ENCODE assay signal across 16 mouse cellular contexts in the genomic region with DNA sequence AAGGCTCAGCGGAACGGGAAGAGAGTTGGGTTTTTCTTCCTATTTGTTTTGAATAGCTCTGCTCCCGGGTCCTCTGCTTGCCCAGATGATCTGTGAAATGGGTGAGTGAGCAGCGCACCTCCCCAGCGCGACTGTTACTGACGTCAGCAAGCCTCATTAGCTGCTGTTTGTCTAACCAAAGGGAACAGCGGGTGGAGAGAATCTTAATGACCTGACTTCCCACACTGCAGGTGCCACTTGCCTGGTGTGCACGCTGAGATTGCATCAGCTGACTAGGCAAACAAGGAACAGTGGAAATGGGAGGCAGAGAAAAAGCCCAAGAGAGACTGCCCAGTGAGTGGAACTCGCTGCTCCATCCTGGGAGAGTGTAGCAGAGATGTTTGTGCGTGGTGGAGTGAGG. TPM values are rescaled to one million over a fixed set of nuclear protein-coding genes. Genes with fewer than 3 reads are reported as not detected.
A peak's percentile ranks its signal among the peaks of the same experiment; 100 is the strongest.
DNase-seq lines count a peak whose midpoint lies in the region; ATAC-seq and TF ChIP-seq lines count a peak whose summit lies in the region.
"Had no signal": no experiment of that assay in that cellular context is flagged by ENCODE, and none has a peak within 500 bp of the region (broad histone marks: within the 10 kb centered on the region; RNA-seq: fewer than 3 reads in every experiment).

No protein-coding gene starts in this region.

- TF ChIP-seq CTCF in stomach, postnatal 0 days (IDR thresholded peaks at IDR 0.05; ENCODE audit: low read depth): no peak

- H3K9me3 ChIP-seq in midbrain, embryonic 11.5 days (ENCODE audit: control insufficient read depth, low read length): no peaks in the 10 kb centered on the region
- H3K9me3 ChIP-seq in midbrain, embryonic 14.5 days (ENCODE audit: control insufficient read depth, low read length): no peaks in the 10 kb centered on the region
- no peaks in the 10 kb centered on the region; the same call in 1 of the 2 replicates for H3K9me3 ChIP-seq in kidney, embryonic 16.5 days (ENCODE audit: low read length)
- no peaks in the 10 kb centered on the region for H3K9me3 ChIP-seq in stomach, postnatal 0 days (ENCODE audit: control insufficient read depth, low read length)
- H3K9me3 ChIP-seq: embryonic facial prominence, embryonic 15.5 days; forebrain, embryonic 15.5 days; heart, embryonic 12.5 days; hindbrain, embryonic 10.5 days; limb, embryonic 12.5 days had no signal

- no peak for ATAC-seq in midbrain, embryonic 11.5 days (ENCODE audit: low FRiP score)
- ATAC-seq in midbrain, embryonic 14.5 days (ENCODE audit: low FRiP score, low TSS enrichment): no peak
- peak; percentile 69 for ATAC-seq in kidney, embryonic 16.5 days (ENCODE audit: low FRiP score, low TSS enrichment)
- ATAC-seq in stomach, postnatal 0 days (ENCODE audit: low FRiP score, low TSS enrichment): peak; percentile 64
- ATAC-seq: forebrain, embryonic 15.5 days had no signal

- H3K4me2 ChIP-seq in midbrain, embryonic 11.5 days: no peak overlapping the region
- H3K4me2 ChIP-seq in midbrain, embryonic 14.5 days (ENCODE audit: low read length): no peak overlapping the region
- no peak overlapping the region for H3K4me2 ChIP-seq in kidney, embryonic 16.5 days (replicated peaks; ENCODE audit: low read depth, low read length)
- H3K4me2 ChIP-seq in stomach, postnatal 0 days (replicated peaks; ENCODE audit: low read depth): no peak overlapping the region
- H3K4me2 ChIP-seq: embryonic facial prominence, embryonic 15.5 days; forebrain, embryonic 15.5 days; heart, embryonic 12.5 days; limb, embryonic 12.5 days; lung, embryonic 14.5 days had no signal

- 64% methylated on average over 11 of the region's 11 CpGs for WGBS in midbrain, embryonic 11.5 days
- 61% methylated on average over 11 of the region's 11 CpGs for WGBS in midbrain, embryonic 14.5 days
- WGBS in kidney, embryonic 16.5 days: 38% methylated on average over 11 of the region's 11 CpGs
- 39% methylated on average over 11 of the region's 11 CpGs for WGBS in stomach, postnatal 0 days

- TF ChIP-seq EP300 in stomach, postnatal 0 days (optimal IDR thresholded peaks at IDR 0.05): no peak

- DNase-seq in midbrain, embryonic 11.5 days (ENCODE audit: low spot score, missing footprints): peak; percentile 73
- DNase-seq in midbrain, embryonic 14.5 days: no peak
- DNase-seq in R1 (ENCODE audit: low read depth, low spot score): peak; percentile 25
- DNase-seq in stomach, postnatal 0 days (ENCODE audit: low spot score): peak; percentile 46
- DNase-seq in embryo, embryonic 10.5 days (ENCODE audit: low spot score): no peak
- DNase-seq in frontal cortex, postnatal 10 days (ENCODE audit: low spot score in 2 of 2): no peak
- DNase-seq: cerebellum, postnatal 14 days; gastrocnemius, postnatal 10 days; lung, embryonic 14.5 days; right cerebral cortex, postnatal 25 days had no signal

- no peaks in the 10 kb centered on the region for H3K27me3 ChIP-seq in midbrain, embryonic 11.5 days (ENCODE audit: control insufficient read depth, insufficient read depth, low read length)
- H3K27me3 ChIP-seq in midbrain, embryonic 14.5 days (ENCODE audit: control insufficient read depth, insufficient read depth, low read length): no peaks in the 10 kb centered on the region
- H3K27me3 ChIP-seq in kidney, embryonic 16.5 days (ENCODE audit: insufficient read depth, low read length): no peaks in the 10 kb centered on the region
- H3K27me3 ChIP-seq in stomach, postnatal 0 days (ENCODE audit: control insufficient read depth, insufficient read depth, low read length): no peaks in the 10 kb centered on the region
- H3K27me3 ChIP-seq: embryonic facial prominence, embryonic 15.5 days; forebrain, embryonic 15.5 days; heart, embryonic 12.5 days; limb, embryonic 12.5 days had no signal

- no peaks in the 10 kb centered on the region for H3K4me1 ChIP-seq in midbrain, embryonic 11.5 days (ENCODE audit: control insufficient read depth, insufficient read depth, low read length)
- no peaks in the 10 kb centered on the region for H3K4me1 ChIP-seq in midbrain, embryonic 14.5 days (ENCODE audit: control insufficient read depth, insufficient read depth, low read length)
- H3K4me1 ChIP-seq in kidney, embryonic 16.5 days (ENCODE audit: insufficient read depth, low read length): peaks cover 9% of the 10 kb centered on the region; the same call in 1 of the 2 replicates
- no peaks in the 10 kb centered on the region for H3K4me1 ChIP-seq in stomach, postnatal 0 days (replicated peaks; ENCODE audit: control insufficient read depth, insufficient read depth)
- H3K4me1 ChIP-seq: embryonic facial prominence, embryonic 15.5 days; forebrain, embryonic 15.5 days; heart, embryonic 12.5 days; hindbrain, embryonic 10.5 days; limb, embryonic 12.5 days had no signal

- no peak overlapping the region for H3K4me3 ChIP-seq in midbrain, embryonic 11.5 days (ENCODE audit: low read depth, low read length)
- H3K4me3 ChIP-seq in midbrain, embryonic 14.5 days (replicated peaks; ENCODE audit: low read depth, low read length): no peak overlapping the region
- H3K4me3 ChIP-seq in kidney, embryonic 16.5 days (ENCODE audit: low read length): no peak overlapping the region
- no peak overlapping the region for H3K4me3 ChIP-seq in stomach, postnatal 0 days (ENCODE audit: low read depth, low read length)
- H3K4me3 ChIP-seq: embryonic facial prominence, embryonic 15.5 days; forebrain, embryonic 15.5 days; heart, embryonic 12.5 days; hindbrain, embryonic 10.5 days; limb, embryonic 12.5 days had no signal

- no peaks in the 10 kb centered on the region for H3K36me3 ChIP-seq in midbrain, embryonic 11.5 days (ENCODE audit: control insufficient read depth, insufficient read depth, low read length)
- H3K36me3 ChIP-seq in midbrain, embryonic 14.5 days (ENCODE audit: control insufficient read depth, insufficient read depth, low read length): no peaks in the 10 kb centered on the region
- no peaks in the 10 kb centered on the region for H3K36me3 ChIP-seq in kidney, embryonic 16.5 days (ENCODE audit: insufficient read depth, low read length)
- no peaks in the 10 kb centered on the region for H3K36me3 ChIP-seq in stomach, postnatal 0 days (ENCODE audit: control insufficient read depth, insufficient read depth, low read length)
- H3K36me3 ChIP-seq: embryonic facial prominence, embryonic 15.5 days; forebrain, embryonic 15.5 days; heart, embryonic 12.5 days; hindbrain, embryonic 10.5 days; limb, embryonic 12.5 days had no signal

- H3K27ac ChIP-seq in midbrain, embryonic 11.5 days (ENCODE audit: low read depth, low read length): no peak overlapping the region
- no peak overlapping the region for H3K27ac ChIP-seq in midbrain, embryonic 14.5 days (replicated peaks; ENCODE audit: low read depth, low read length)
- H3K27ac ChIP-seq in kidney, embryonic 16.5 days (ENCODE audit: low read length): no peak overlapping the region
- H3K27ac ChIP-seq in stomach, postnatal 0 days (replicated peaks): no peak overlapping the region
- H3K27ac ChIP-seq: embryonic facial prominence, embryonic 15.5 days; forebrain, embryonic 15.5 days; hindbrain, embryonic 10.5 days; limb, embryonic 12.5 days had no signal

- H3K9ac ChIP-seq in midbrain, embryonic 11.5 days (ENCODE audit: low read length): no peak overlapping the region
- no peak overlapping the region for H3K9ac ChIP-seq in midbrain, embryonic 14.5 days (replicated peaks; ENCODE audit: low read length)
- H3K9ac ChIP-seq in kidney, embryonic 16.5 days (replicated peaks; ENCODE audit: low read length): no peak overlapping the region
- H3K9ac ChIP-seq in stomach, postnatal 0 days (ENCODE audit: low read length): no peak overlapping the region
- H3K9ac ChIP-seq: embryonic facial prominence, embryonic 15.5 days; forebrain, embryonic 15.5 days; heart, embryonic 12.5 days; limb, embryonic 12.5 days; lung, embryonic 14.5 days had no signal

RNA-seq across cellular contexts. Expression of a gene that starts 25.2 kb away (rescaled TPM):
- polyA plus RNA-seq in midbrain, embryonic 11.5 days (2014; fragmentation: Nextera tagmentation; extraction: Ambion mirVana): 27.6 and 29.4 TPM in 2 replicates
- 52.2 and 63.2 TPM in 2 replicates for polyA plus RNA-seq in midbrain, embryonic 14.5 days (2014; fragmentation: Nextera tagmentation; extraction: Ambion mirVana)
- polyA plus RNA-seq in kidney, embryonic 16.5 days (2015; fragmentation: Nextera tagmentation; extraction: Ambion mirVana): 65.1 and 69.7 TPM in 2 replicates
- polyA plus RNA-seq in stomach, postnatal 0 days (2015; fragmentation: Nextera tagmentation; extraction: Ambion mirVana): 36.9 and 40.7 TPM in 2 replicates

Comparison
In these comparisons a context has a peak if more than half of its experiments do, and no peak if none do; other contexts are left out.
1. DNase-seq: peak in midbrain, embryonic 11.5 days (single experiment), R1 (single experiment) and stomach, postnatal 0 days (single experiment); none in midbrain, embryonic 14.5 days (single experiment), embryo, embryonic 10.5 days (single experiment) and frontal cortex, postnatal 10 days (0 of 2).
2. ATAC-seq: peak in kidney, embryonic 16.5 days (single experiment) and stomach, postnatal 0 days (single experiment); none in midbrain, embryonic 11.5 days (single experiment) and midbrain, embryonic 14.5 days (single experiment).